Mouse (Mus musculus) testis, adult 2 months (tissue): ENCODE results near the gene Endou. TPM values are rescaled to one million over a fixed set of nuclear protein-coding genes. Genes with fewer than 3 reads are reported as not detected.

Source experiments
- H3K27ac ChIP-seq: fragments of 200-500 bp; 2 replicates; pipeline ENCODE4 v1.5.1; 2012; ENCODE audit warnings: low read depth, low read length; ENCODE audit not compliant: control insufficient read depth, insufficient read depth
- H3K27me3 ChIP-seq: fragments of 200-500 bp; 2 replicates; pipeline ENCODE4 v1.6.1; 2012; ENCODE audit warnings: mild to moderate bottlenecking, low read length, moderate library complexity; ENCODE audit not compliant: control insufficient read depth, insufficient read depth
- H3K36me3 ChIP-seq: fragments of 200-500 bp; 2 replicates; pipeline ENCODE4 v1.6.1; 2012; ENCODE audit warnings: mild to moderate bottlenecking, low read length; ENCODE audit not compliant: control insufficient read depth, insufficient read depth
- H3K4me1 ChIP-seq: fragments of 200-500 bp; 2 replicates; pipeline ENCODE4 v1.6.1; 2012; ENCODE audit warnings: low read length; ENCODE audit not compliant: control insufficient read depth, insufficient read depth
- H3K4me3 ChIP-seq: fragments of 200-500 bp; 2 replicates; pipeline ENCODE4 v1.5.1; 2012; ENCODE audit warnings: low read depth, mild to moderate bottlenecking, low read length, moderate library complexity, mixed read lengths; ENCODE audit not compliant: control insufficient read depth
- CTCF ChIP-seq: fragments of 200-500 bp; IDR thresholded peaks from 2 replicates; pipeline ENCODE4 v1.5.1; 2012; ENCODE audit warnings: low read depth, mild to moderate bottlenecking, inconsistent platforms, low read length, moderate library complexity; ENCODE audit not compliant: control insufficient read depth, insufficient read depth, insufficient replicate concordance
- POLR2A ChIP-seq: fragments of 200-500 bp; IDR thresholded peaks from 2 replicates; pipeline ENCODE4 v1.6.1; 2012; ENCODE audit warnings: low read depth, mild to moderate bottlenecking, inconsistent platforms, low read length, moderate library complexity; ENCODE audit not compliant: control insufficient read depth
- polyA plus RNA-seq: library from polyadenylated mRNA; depleted of rRNA; stranded (reverse); fragments of >200 nt; gene quantifications from 2 replicates; pipeline ENCODE4 v1.2.3, GENCODE M21; 2012

The Endou gene
- polyA plus RNA-seq, 1 experiment, result 0.89 TPM

DNA sequence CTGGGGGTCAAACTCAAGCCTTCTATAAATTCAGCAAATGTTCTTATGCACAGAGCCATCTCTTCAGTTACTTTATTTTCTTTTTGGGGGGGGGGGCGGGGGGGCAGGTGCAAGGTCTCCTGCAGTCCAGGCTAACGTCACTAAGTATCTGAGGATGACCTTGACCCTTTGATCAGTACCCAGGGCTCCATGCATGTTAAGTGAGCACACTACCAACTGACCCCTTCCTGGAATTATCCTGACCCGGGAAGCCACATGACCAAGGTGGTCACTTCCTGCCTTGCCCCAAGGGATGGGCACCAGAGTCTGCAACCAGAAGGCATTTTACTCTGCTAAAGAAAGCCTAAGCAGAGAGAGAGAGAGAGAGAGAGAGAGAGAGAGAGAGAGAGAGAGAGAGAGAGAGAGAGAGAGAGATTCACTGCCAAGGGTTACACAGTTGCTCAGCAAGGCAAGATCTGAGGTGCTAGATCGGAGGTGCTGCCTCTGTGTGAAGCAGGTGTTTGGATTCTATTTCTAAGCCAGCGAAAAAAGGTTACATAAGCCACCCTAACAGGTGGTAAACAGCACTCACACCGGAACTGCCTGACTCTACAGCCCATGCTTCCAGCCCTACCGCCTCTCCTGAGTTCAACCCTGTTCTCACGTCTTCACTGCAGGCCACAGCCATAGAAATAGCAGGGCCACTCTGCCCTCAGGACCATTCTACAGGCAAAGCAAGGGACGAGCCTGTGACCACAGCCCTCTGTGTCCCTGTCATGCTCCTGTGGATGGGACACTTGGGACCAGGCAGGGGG, 32.3 kb upstream of the Endou start:
- no peak for TF ChIP-seq POLR2A
- TF ChIP-seq CTCF, result no peak
- Histone ChIP-seq H3K36me3 (no peaks in the 10 kb centered on the region), H3K27me3 (no peaks in the 10 kb centered on the region), H3K27ac (peak overlapping the region; percentile 7), H3K4me1 (peaks cover 13% of the 10 kb centered on the region), H3K4me3 (no peak overlapping the region)

DNA sequence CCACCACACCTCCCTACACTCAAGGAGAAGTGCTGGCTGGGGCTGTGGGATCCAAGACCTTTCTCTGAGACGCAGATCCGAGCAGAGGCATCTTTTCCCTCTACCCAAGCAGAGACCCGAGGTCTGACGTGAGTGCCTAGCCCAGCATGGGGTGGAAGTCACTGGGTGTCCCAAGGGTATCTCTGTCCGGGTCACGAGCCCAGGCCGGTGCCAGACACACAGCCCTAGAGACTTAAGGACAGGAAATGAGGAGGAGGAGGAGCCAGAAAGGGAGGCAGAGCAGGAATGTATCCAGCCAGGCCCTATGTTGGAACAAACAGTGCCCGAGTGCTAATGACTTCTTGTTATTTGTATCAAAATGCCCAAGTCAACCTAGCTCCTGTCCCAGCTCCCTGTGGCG, 31.6 kb upstream of the Endou start:
- no peak overlapping the region for H3K4me3 ChIP-seq
- peaks cover 13% of the 10 kb centered on the region for H3K4me1 ChIP-seq
- TF ChIP-seq CTCF (no peak), POLR2A (peak; percentile 36; the same call in 1 of the 2 replicates)
- peak overlapping the region; percentile 56 for H3K27ac ChIP-seq
- no peaks in the 10 kb centered on the region for H3K27me3 ChIP-seq
- no peaks in the 10 kb centered on the region for H3K36me3 ChIP-seq

GRCm38 (mm10) chr15:97761438-97761837, 30.3 kb upstream of the Endou start:
- H3K27me3 ChIP-seq, result no peaks in the 10 kb centered on the region
- TF ChIP-seq POLR2A, result no peak
- no peak for TF ChIP-seq CTCF
- peaks cover 10% of the 10 kb centered on the region for H3K4me1 ChIP-seq
- H3K4me3 ChIP-seq, result no peak overlapping the region
- no peak overlapping the region for H3K27ac ChIP-seq
- H3K36me3 ChIP-seq, result no peaks in the 10 kb centered on the region

- Histone ChIP-seq H3K4me1 (peaks cover 10% of the 10 kb centered on the region), H3K4me3 (no peak overlapping the region), H3K27me3 (no peaks in the 10 kb centered on the region), H3K36me3 (no peaks in the 10 kb centered on the region), H3K27ac (no peak overlapping the region)
- TF ChIP-seq POLR2A, result no peak
- no peak for TF ChIP-seq CTCF
These were observed 29.8 kb upstream of the Endou start for GRCm38 (mm10) chr15:97760952-97761351.

- Histone ChIP-seq H3K4me3 (no peak overlapping the region), H3K4me1 (peaks cover 10% of the 10 kb centered on the region), H3K36me3 (no peaks in the 10 kb centered on the region), H3K27ac (no peak overlapping the region), H3K27me3 (no peaks in the 10 kb centered on the region)
- TF ChIP-seq POLR2A (no peak), CTCF (no peak)
These were observed 28.9 kb upstream of the Endou start for GRCm38 (mm10) chr15:97760006-97760405.

- Histone ChIP-seq H3K4me1 (no peaks in the 10 kb centered on the region; the same call in 1 of the 2 replicates), H3K27me3 (no peaks in the 10 kb centered on the region), H3K36me3 (no peaks in the 10 kb centered on the region), H3K4me3 (no peak overlapping the region), H3K27ac (no peak overlapping the region)
- TF ChIP-seq POLR2A, result no peak
- TF ChIP-seq CTCF, result no peak
These were observed 24.2 kb upstream of the Endou start for GRCm38 (mm10) chr15:97755361-97755760.

DNA sequence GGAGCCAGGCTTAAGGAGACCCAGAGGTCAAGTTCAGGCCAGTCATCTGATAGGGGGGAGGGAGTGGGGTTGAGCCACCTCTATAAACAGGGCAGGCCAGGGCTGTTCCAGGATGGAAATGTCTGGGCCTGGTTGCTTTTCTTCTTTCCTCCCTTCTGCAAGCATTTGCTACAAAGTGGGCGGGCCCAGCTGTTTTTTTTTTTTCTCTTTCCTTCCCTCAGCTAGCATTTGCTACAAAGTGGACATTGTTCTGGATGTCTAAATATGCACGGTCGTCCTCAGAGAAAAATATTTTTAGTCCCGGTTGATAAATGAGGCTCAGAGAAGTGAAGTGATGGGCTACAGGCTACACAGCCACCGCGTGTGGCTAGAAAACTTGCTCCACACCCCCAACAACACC, 23.3 kb upstream of the Endou start:
- Histone ChIP-seq H3K36me3 (no peaks in the 10 kb centered on the region), H3K27me3 (no peaks in the 10 kb centered on the region), H3K4me3 (no peak overlapping the region), H3K27ac (no peak overlapping the region), H3K4me1 (no peaks in the 10 kb centered on the region; the same call in 1 of the 2 replicates)
- TF ChIP-seq CTCF, result no peak
- no peak for TF ChIP-seq POLR2A

GRCm38 (mm10) chr15:97752491-97752890, 21.4 kb upstream of the Endou start:
- no peak overlapping the region for H3K27ac ChIP-seq

More at GRCm38 (mm10) chr15:97752491-97752890, 21.4 kb upstream of the Endou start:
- no peaks in the 10 kb centered on the region for H3K36me3 ChIP-seq
- no peak overlapping the region for H3K4me3 ChIP-seq
- no peaks in the 10 kb centered on the region; the same call in 1 of the 2 replicates for H3K4me1 ChIP-seq
- H3K27me3 ChIP-seq, result no peaks in the 10 kb centered on the region
- no peak for TF ChIP-seq POLR2A
- no peak for TF ChIP-seq CTCF
